Mouse (Mus musculus) v-Abl transformed pro-B cells (cell line): ENCODE results near the gene Sptbn4.

ENCODE experiments used
- in situ Hi-C, 2 experiments: fragments of 400-800 bp; cut with MboI; formaldehyde crosslinking; loops; one replicate each; pipeline ENCODE4 v1.15.1; 2025; ENCODE audit not compliant: unreplicated experiment in 2 of 2

Gene Sptbn4

GRCm38 (mm10) chr7:27446521-27447418, 716 bp downstream of the Sptbn4 start:
- in situ Hi-C loops, result loop anchor here (5.0 kb wide), 1 partner anchor 89 kb away; the partner anchor contains the start of genes Gm20479 (in 2 of the 2) and Shkbp1 (in 2 of the 2)

GRCm38 (mm10) chr7:27446051-27446450, 1.4 kb downstream of the Sptbn4 start:
- in situ Hi-C loops, result loop anchor here (5.0 kb wide), 1 partner anchor 89 kb away; the partner anchor contains the start of genes Gm20479 (in 2 of the 2) and Shkbp1 (in 2 of the 2)

- in situ Hi-C loops, result loop anchor here in 1 of 2 experiments (5.0 kb wide), 1 partner anchor 47 kb away; the partner anchor contains the start of gene Sertad1
These were observed 7.5 kb downstream of the Sptbn4 start for GRCm38 (mm10) chr7:27440014-27440413.

- in situ Hi-C loops, result loop anchor here (5.0 to 10.0 kb wide), 4 partner anchors 70 to 145 kb away; partner anchors contain the start of gene Hipk4 (in 1 of the 2)
These were observed 9.9 kb downstream of the Sptbn4 start for GRCm38 (mm10) chr7:27437544-27437943.

- in situ Hi-C loops, result loop anchor here in 1 of 2 experiments (10.0 kb wide), 1 partner anchor 91 kb away; the partner anchor contains the start of gene Hipk4
These were observed 13.7 kb downstream of the Sptbn4 start for GRCm38 (mm10) chr7:27433794-27434193.

GRCm38 (mm10) chr7:27433349-27433748, 14.1 kb downstream of the Sptbn4 start:
- in situ Hi-C loops, result loop anchor here in 1 of 2 experiments (10.0 kb wide), 1 partner anchor 91 kb away; the partner anchor contains the start of gene Hipk4

GRCm38 (mm10) chr7:27429135-27429534, 18.4 kb downstream of the Sptbn4 start:
- in situ Hi-C loops, result no loop called here

- in situ Hi-C loops, result no loop called here
These were observed 19.5 kb downstream of the Sptbn4 start for GRCm38 (mm10) chr7:27428002-27428401.

- in situ Hi-C loops, result no loop called here
These were observed 20.1 kb downstream of the Sptbn4 start for GRCm38 (mm10) chr7:27427387-27427786.

- in situ Hi-C loops, result loop anchor here in 1 of 2 experiments (25.0 kb wide), 1 partner anchor 514 kb away; the partner anchor contains the start of gene Zfp974
These were observed 23.7 kb downstream of the Sptbn4 start for GRCm38 (mm10) chr7:27423556-27424326.

- in situ Hi-C loops, result loop anchor here in 1 of 2 experiments (25.0 kb wide), 1 partner anchor 518 kb away; the partner anchor contains the start of gene Zfp974
These were observed 28.4 kb downstream of the Sptbn4 start for GRCm38 (mm10) chr7:27419101-27419500.

- in situ Hi-C loops, result loop anchor here in 1 of 2 experiments (25.0 kb wide), 1 partner anchor 520 kb away; the partner anchor contains the start of gene Zfp974
These were observed 30.3 kb downstream of the Sptbn4 start for GRCm38 (mm10) chr7:27417151-27417550.

- in situ Hi-C loops, result loop anchor here in 1 of 2 experiments (25.0 kb wide), 1 partner anchor 529 kb away; the partner anchor contains the start of gene Zfp974
These were observed 38.9 kb downstream of the Sptbn4 start for GRCm38 (mm10) chr7:27408379-27409176.

GRCm38 (mm10) chr7:27407816-27408215, 39.7 kb downstream of the Sptbn4 start:
- in situ Hi-C loops, result loop anchor here in 1 of 2 experiments (25.0 kb wide), 1 partner anchor 529 kb away; the partner anchor contains the start of gene Zfp974

GRCm38 (mm10) chr7:27406481-27406880, 41.0 kb downstream of the Sptbn4 start:
- in situ Hi-C loops, result loop anchor here in 1 of 2 experiments (25.0 kb wide), 1 partner anchor 531 kb away; the partner anchor contains the start of gene Zfp974

- in situ Hi-C loops, result loop anchor here in 1 of 2 experiments (25.0 kb wide), 1 partner anchor 533 kb away; the partner anchor contains the start of gene Zfp974
These were observed 43.1 kb downstream of the Sptbn4 start for GRCm38 (mm10) chr7:27404203-27404942.

GRCm38 (mm10) chr7:27402675-27403074, 44.8 kb downstream of the Sptbn4 start:
- in situ Hi-C loops, result loop anchor here in 1 of 2 experiments (25.0 kb wide), 1 partner anchor 535 kb away; the partner anchor contains the start of gene Zfp974

- in situ Hi-C loops, result loop anchor here in 1 of 2 experiments (25.0 kb wide), 1 partner anchor 537 kb away; the partner anchor contains the start of gene Zfp974
These were observed 46.9 kb downstream of the Sptbn4 start for GRCm38 (mm10) chr7:27400545-27400944.
